Mouse (Mus musculus) cerebellum, postnatal 10 days (tissue): ENCODE measurements at regions not wholly inside any gene's neighbourhood (a gene's known extent, or its start where the extent isn't known, plus 50 kb on each side); places are given as distances from the start of the nearest gene placed in this dataset.
A peak's percentile ranks its signal among the peaks of the same experiment; 100 is the strongest.

Experiments
- DNase-seq, 2 experiments: peaks; one replicate each; pipeline ENCODE4 v3.0.0; 2021; ENCODE audit warnings: mixed read lengths in 2 of 2

GRCm38 (mm10) chr14:56313969-56314368, 50.9 kb upstream of the Atp12a start:
- DNase-seq: peak; percentile 82 to 84

- peak; percentile 78 to 79 for DNase-seq
Observed at GRCm38 (mm10) chr14:56314459-56314858, 50.4 kb upstream of the Atp12a start.
